Mouse (Mus musculus): Measurements from ENCODE around the gene Sult6b1.

The Sult6b1 gene

DNA sequence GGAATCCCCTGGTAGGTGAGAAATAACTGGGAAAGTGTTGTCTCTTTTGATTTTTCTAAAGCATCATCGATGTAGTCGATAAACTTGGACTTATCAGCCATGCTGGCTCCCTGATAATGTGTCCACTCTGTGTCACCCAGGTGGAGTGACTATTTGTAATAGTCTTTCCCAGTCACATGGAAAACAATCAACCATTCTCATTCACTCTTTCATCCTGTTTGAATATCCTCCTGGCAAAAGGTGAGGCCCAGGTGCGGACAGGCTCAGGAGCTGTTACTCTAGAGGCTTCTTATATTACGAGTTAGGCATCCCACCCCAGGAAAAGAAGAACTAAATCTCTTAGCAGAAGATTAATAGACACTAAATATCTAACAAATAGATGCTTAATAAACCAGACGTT is at the start of gene Sult6b1:
TSS of gene Sult6b1 (minus strand) at position 101 of the 400 bp plus-strand sequence.
- DNase-seq, result no peak

- DNase-seq, result no peak
Observed at GRCm38 (mm10) chr17:78953240-78953639, 46.4 kb upstream of the Sult6b1 start.

GRCm38 (mm10) chr17:78952070-78952469 is 45.3 kb upstream of the Sult6b1 start:
- no peak for DNase-seq

DNA sequence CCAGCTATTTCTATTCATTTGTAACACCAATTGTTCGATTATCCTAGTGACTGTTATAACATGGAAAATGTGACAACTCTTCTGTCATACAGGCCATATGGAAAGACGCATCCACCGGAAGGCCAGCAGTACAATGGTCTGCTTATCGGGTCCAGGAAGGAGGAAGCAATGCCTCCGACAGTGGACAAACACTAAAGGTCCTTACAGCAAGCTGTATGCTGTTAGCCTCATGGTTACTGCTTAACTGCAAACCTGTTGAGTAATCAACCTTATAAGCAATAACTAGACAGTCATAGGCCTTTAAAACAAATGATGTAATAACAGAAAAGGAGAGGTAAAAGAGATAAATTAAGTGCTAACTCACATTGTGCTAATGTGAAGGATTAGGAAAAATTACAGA is 44.4 kb upstream of the Sult6b1 start:
- DNase-seq, result no peak

DNA sequence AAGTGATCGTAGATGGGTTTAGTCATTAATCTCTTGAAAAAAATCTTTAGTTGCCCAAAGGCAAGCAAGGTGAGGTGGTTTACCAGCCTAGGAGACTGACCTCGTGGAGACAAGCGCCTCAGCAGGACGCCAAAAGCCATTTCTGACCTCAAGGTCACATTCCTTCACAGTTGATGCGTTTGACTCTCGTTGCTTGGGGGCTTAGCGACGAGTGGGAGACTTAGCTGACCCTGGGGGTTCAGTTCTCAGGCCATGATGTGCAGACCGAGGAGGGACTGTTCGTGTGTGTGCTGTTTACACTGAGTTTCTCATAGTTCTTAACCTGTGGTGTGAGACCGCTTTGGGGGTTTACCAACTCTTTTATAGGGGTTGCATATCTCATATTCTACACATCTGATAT is 35.8 kb upstream of the Sult6b1 start:
- no peak for DNase-seq

DNA sequence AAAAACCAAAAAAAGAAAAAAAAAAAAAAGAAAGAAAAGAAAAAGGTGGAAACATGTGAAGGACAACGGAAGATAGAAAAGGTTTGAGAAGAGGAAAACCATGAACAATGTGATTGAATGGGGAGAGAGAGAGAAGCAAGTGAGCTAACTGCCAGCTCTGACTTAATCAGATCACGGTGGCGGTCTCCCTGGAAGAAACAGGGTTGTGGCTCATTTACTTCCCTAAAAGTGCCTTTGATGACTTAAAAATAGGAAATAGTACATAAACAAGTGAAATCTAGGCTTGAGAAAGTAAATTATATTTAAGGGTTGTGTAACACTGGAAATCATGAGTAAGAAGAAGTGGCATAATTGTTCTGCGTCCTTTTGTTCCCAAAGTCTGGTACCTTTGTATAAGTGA is 32.1 kb upstream of the Sult6b1 start:
- DNase-seq, result no peak

GRCm38 (mm10) chr17:78937229-78937853 is 30.5 kb upstream of the Sult6b1 start:
- DNase-seq, result peak in 1 of 2 experiments; percentile 6

DNA sequence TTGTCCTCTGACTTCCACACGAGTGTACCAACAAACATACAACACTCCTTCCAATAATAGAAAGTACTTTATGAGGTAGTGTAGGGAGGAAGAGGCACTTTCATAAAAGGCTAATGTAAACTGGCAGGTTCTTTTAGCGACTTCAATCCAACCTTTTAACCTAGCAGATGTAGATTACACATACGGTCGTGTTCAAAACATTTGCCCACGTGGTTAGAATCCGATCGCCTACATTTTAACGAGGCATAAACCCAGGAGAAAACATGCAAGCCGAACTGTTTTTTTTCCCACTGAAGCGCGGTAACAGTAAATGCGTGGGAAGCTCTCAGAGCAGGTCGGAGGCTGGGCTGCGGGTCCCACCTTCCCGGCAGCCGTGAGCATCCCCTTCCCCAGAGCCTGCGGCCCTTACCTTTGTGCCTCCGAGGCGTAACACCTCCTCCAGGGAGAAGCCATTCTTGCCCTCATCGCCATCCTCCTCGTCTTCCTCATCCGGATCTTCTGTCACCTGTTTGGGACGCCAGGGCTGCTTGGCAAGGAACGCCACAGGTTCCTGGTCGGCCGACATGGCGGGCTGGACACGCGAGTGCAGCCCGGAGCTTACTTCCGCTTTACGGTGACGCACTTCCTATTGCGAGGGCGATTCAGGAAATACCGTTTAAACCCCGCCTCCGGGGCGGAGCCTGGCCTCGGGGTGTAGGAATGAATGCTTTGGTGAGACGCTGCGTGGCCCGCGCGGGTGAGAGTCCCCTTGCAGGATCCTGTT is 29.9 kb upstream of the Sult6b1 start, which contains the start of the genes Cebpz and Ndufaf7:
TSS of gene Cebpz (minus strand) at position 601 of the 763 bp plus-strand sequence.
TSS of gene Ndufaf7 (plus strand) at position 671 of the 763 bp plus-strand sequence.
- DNase-seq, result peak; percentile 97 to 98

DNA sequence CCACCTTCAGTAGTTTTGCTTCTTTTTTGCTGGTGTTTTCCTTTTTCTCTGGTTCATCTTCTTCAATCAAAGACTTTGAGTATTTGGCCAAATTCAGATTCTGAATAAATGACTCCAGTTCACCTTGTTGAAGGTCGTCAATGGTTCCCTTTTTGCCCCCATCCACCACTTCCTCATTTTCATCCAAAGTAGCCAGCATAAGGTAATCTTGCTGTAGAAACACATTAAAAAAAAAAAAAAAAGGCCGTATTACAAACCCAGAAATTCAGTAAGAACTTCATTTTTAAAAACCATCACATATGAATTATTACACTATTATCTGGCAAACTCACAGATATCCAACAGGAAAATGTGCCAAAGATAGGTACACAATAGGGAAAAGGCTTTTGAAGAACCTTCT is 29.1 kb upstream of the Sult6b1 start:
- DNase-seq, result no peak

- no peak for DNase-seq
Observed at GRCm38 (mm10) chr17:78917696-78918095, 10.9 kb upstream of the Sult6b1 start.

GRCm38 (mm10) chr17:78916899-78917298 is 10.1 kb upstream of the Sult6b1 start:
- DNase-seq, result no peak

DNA sequence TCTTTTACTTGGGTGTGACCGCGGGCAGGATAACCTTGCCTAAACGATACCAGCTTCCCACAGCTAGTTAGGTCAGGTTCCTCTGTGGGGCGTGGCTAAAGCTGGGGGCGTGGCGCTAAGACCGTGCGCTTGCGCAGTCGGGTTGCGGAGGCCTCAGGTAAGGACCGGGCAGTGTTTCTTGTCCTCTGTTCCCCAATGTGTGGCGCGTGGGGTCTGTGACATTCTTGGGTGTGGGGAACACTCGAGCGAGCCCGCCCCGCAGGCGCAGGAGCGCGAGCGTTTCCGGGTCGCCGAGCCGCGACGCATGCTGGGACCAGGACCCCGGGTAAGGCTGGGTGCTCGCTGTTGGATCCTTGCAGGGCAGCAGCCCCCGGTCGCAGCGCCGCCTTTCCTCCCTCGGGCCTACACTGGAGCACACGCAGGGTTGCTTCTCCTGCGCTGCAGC is 9.6 kb upstream of the Sult6b1 start, which contains the start of gene Cebpzos:
TSS of gene Cebpzos (plus strand) at position 132 of the 445 bp plus-strand sequence.
- DNase-seq, result peak; percentile 89 to 92

GRCm38 (mm10) chr17:78915772-78916171 is 9.0 kb upstream of the Sult6b1 start:
- DNase-seq, result no peak

DNA sequence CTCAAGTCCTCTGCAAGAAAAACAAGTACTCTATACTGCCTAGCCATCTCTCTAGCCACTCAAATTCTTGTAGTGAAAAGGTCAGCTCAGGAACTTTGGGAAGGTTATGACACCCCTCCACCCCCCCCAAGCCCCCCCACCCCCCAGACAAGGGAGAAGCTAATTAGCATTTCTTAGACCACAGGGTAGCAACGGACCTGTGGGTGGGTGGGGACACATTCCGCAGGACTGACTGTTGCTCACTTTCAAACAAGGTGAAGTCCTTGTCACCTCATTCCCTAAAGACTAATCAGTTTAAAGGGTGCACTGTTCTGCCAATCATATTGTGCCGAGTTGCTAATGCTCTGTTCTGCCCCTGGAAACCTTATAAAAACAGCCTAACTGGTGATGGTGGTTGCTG is 7.1 kb upstream of the Sult6b1 start:
- DNase-seq, result no peak

DNA sequence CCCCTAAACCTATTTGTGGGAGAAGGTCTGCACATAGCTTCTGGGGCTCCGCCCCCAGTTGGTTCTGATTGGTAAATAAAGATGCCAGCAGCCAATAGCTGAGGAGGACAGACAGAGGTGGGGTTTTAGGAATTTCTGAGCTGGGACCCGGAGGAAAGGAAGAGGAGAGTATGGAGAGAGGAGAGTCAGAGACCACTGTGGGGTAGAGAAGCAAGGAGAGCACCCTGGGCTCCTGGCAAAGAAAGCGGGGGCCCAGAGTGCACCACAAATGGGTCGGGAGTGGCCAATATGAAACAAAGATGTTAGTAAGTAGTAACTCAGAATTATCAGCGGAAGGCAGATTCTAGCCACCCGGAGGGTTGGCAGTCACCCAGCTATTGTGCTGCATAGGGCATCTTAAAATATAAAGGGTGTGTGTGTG is 6.1 kb upstream of the Sult6b1 start:
- DNase-seq, result peak; percentile 26 to 38

DNA sequence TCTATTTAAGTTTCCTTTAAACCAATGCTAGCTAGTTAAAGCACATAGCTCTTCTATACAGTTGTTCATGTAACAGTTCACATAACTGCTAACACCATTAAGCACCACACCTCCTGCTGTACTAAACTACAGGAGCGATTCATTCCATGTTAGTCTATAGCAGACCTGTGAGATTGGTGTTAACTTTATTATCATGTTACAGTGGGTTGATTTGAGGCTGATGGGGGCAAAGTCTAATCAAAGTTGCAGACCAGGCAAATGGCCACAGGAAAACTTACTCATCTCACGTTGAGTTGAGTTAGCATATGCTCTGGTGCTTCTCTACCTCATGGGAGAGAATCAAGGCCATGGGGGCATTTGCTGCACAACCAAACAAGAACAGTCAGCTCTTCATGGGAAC is 2.6 kb upstream of the Sult6b1 start:
- DNase-seq, result no peak

GRCm38 (mm10) chr17:78903158-78903557 is 3.6 kb downstream of the Sult6b1 start:
- no peak for DNase-seq

GRCm38 (mm10) chr17:78895394-78895793 is 11.4 kb downstream of the Sult6b1 start:
- DNase-seq, result peak; percentile 55 to 70

DNA sequence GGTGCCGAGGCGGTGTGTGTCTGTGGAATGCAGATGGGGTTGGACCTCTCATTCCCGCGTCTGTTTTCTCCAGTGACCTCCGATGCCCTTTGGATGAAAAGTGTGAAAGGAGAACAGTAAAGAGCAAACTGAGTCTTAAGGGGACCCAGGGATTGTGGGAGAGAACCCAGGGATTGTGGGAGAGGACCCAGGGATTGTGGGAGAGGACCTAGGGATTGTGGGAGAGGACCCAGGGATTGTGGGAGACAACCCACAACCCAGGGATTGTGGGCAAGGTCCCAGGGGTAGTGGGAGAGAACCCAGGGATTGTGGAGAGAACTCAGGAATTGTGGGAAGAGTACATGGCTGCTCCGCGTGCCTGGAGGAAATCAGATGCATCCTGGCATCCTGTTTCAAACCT is 11.8 kb downstream of the Sult6b1 start:
- no peak for DNase-seq

DNA sequence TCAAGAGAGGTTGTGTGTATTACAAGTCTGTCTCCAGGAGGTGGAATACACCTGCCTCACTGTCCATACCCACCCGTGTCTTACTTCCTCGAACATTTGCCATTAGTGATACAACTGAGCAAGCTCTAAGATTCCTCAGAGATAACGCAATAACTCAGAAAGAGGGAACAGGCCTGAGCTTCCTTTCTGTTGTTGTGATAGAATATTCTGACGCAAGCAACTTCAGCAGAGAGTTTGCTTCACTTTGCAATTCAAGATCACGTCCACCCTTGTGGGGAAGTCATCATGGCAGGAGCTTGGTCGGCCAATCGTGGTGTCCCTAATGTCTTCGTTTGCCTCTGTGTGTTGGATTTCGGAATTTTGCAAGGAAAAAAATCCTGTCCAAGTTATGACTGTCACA is 15.8 kb downstream of the Sult6b1 start:
- no peak for DNase-seq

GRCm38 (mm10) chr17:78889184-78889583 is 17.6 kb downstream of the Sult6b1 start:
- no peak for DNase-seq

GRCm38 (mm10) chr17:78888554-78888953 is 18.2 kb downstream of the Sult6b1 start:
- DNase-seq, result no peak

DNA sequence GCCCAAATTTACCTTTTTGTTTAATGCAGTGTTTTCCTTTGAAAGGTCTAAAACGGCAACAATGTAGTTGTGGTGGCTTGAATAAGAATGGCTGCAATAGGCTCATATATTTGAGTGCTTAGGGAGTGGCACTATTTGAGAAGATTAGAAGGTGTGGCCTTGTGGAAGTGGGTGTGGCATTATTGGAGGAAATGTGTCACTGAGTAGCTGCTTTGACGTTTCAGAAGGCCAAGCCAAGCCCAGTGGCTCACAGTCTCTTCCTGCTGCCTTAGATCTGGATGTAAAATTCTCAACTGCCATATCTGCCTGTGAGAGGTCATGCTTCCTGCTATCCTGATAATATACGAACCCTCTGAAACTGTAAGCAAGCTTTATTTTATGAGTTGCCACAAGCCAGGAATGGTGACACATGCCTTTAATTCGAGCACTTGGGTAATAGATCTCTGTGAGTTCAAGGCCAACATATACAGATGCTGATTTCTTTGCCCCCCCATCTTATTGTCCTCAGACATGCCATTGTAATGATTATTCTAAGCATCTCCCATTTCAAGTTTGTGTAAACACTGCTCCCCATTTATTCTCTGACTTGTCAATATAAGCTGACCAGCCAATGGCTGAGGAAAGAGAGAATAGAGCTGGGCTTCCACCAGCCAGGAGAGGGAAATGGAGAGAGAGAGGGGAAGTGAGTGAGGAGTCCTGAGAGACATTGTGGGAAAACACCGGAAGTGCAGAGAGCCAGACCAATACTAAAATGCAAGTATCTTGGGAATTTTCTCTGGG is 21.3 kb downstream of the Sult6b1 start:
- no peak for DNase-seq
